Comparison of ENCODE assay signal across 8 mouse cellular contexts in genomic region chr4:153377981-153378380, GRCm38 (mm10).
DNase-seq lines count a peak whose midpoint lies in the region; ATAC-seq and TF ChIP-seq lines count a peak whose summit lies in the region.
"Had no signal": no experiment of that assay in that cellular context is flagged by ENCODE, and none has a peak within 500 bp of the region (broad histone marks: within the 10 kb centered on the region; RNA-seq: fewer than 3 reads in every experiment).

No protein-coding gene starts in this region.

- ATAC-seq in liver, embryonic 11.5 days (replicated peaks; ENCODE audit: low FRiP score), result no peak
- no peak for ATAC-seq in stomach, postnatal 0 days (ENCODE audit: low FRiP score, low TSS enrichment)

- no peak for DNase-seq in liver, adult 2 months (ENCODE audit: extremely low read depth, low read depth, low spot score)
- no peak for DNase-seq in liver, embryonic 11.5 days (ENCODE audit: low spot score)
- peak; percentile 63 for DNase-seq in hindbrain, embryonic 10.5 days (ENCODE audit: low spot score)
- peak; percentile 53 to 55 for DNase-seq in left cerebral cortex, adult 18-20 months (ENCODE audit: low spot score in 2 of 2)
- no peak for DNase-seq in stomach, postnatal 0 days (ENCODE audit: low spot score)
- no peak for DNase-seq in spleen, postnatal 14 days (ENCODE audit: low spot score in 2 of 2)

- H3K4me1 ChIP-seq in liver, adult 2 months (ENCODE audit: control insufficient read depth, insufficient read depth, low read length), result no peaks in the 10 kb centered on the region
- no peaks in the 10 kb centered on the region for H3K4me1 ChIP-seq in liver, embryonic 11.5 days (replicated peaks; ENCODE audit: control insufficient read depth, insufficient read depth, low read length)
- 0 out of 2 replicates have a peak, but pooled peaks cover 1% of the 10 kb centered on the region for H3K4me1 ChIP-seq in cortical plate, adult 2 months (ENCODE audit: control insufficient read depth, insufficient read depth, low read length)
- H3K4me1 ChIP-seq in hindbrain, embryonic 10.5 days (replicated peaks), result peaks cover 29% of the 10 kb centered on the region
- no peaks in the 10 kb centered on the region for H3K4me1 ChIP-seq in stomach, postnatal 0 days (replicated peaks; ENCODE audit: control insufficient read depth, insufficient read depth)

- peak; percentile 33 for TF ChIP-seq CTCF in liver, adult 2 months (IDR thresholded peaks at IDR 0.05; ENCODE audit: low read depth, low read length)
- peak; percentile 51 for TF ChIP-seq CTCF in cortical plate, adult 2 months (IDR thresholded peaks at IDR 0.05; ENCODE audit: extremely low read depth, insufficient read depth, low read length)
- TF ChIP-seq CTCF in stomach, postnatal 0 days (IDR thresholded peaks at IDR 0.05; ENCODE audit: low read depth), result peak; percentile 52; the same call in 1 of the 2 replicates

- TF ChIP-seq POLR2A in liver, adult 2 months (IDR thresholded peaks at IDR 0.05; ENCODE audit: extremely low read depth, insufficient read depth, low read length), result no peak
- no peak for TF ChIP-seq POLR2A in cortical plate, adult 2 months (IDR thresholded peaks at IDR 0.05; ENCODE audit: extremely low read depth, insufficient read depth, low read length)

- 21% methylated on average over 6 of the region's 6 CpGs for WGBS in liver, adult 2 months
- 15% methylated on average over 6 of the region's 6 CpGs for WGBS in liver, embryonic 11.5 days
- WGBS in hindbrain, embryonic 10.5 days, result 21% methylated on average over 6 of the region's 6 CpGs
- WGBS in stomach, postnatal 0 days, result 23% methylated on average over 6 of the region's 6 CpGs

- no peaks in the 10 kb centered on the region for H3K36me3 ChIP-seq in liver, adult 2 months (ENCODE audit: control insufficient read depth, insufficient read depth, low read length)
- H3K36me3 ChIP-seq in liver, embryonic 11.5 days (ENCODE audit: control insufficient read depth, insufficient read depth, low read length), result no peaks in the 10 kb centered on the region
- H3K36me3 ChIP-seq in hindbrain, embryonic 10.5 days, result peaks cover 5% of the 10 kb centered on the region
- no peaks in the 10 kb centered on the region for H3K36me3 ChIP-seq in stomach, postnatal 0 days (ENCODE audit: control insufficient read depth, insufficient read depth, low read length)

- H3K4me2 ChIP-seq in liver, embryonic 11.5 days, result no peak overlapping the region
- no peak overlapping the region for H3K4me2 ChIP-seq in stomach, postnatal 0 days (replicated peaks; ENCODE audit: low read depth)
- H3K4me2 ChIP-seq: neural tube, embryonic 13.5 days had no signal

- no peaks in the 10 kb centered on the region for H3K27me3 ChIP-seq in liver, adult 2 months (ENCODE audit: control insufficient read depth, insufficient read depth, low read length)
- H3K27me3 ChIP-seq in liver, embryonic 11.5 days (replicated peaks; ENCODE audit: control insufficient read depth, insufficient read depth, low read length), result no peaks in the 10 kb centered on the region
- no peaks in the 10 kb centered on the region for H3K27me3 ChIP-seq in hindbrain, embryonic 10.5 days (ENCODE audit: insufficient read depth, poor library complexity, severe bottlenecking)
- no peaks in the 10 kb centered on the region for H3K27me3 ChIP-seq in stomach, postnatal 0 days (ENCODE audit: control insufficient read depth, insufficient read depth, low read length)
- H3K27me3 ChIP-seq: neural tube, embryonic 13.5 days had no signal

- no peaks in the 10 kb centered on the region for H3K79me2 ChIP-seq in liver, adult 2 months (ENCODE audit: control insufficient read depth, insufficient read depth, low read length)

- no peak overlapping the region for H3K4me3 ChIP-seq in liver, adult 2 months (ENCODE audit: insufficient read depth, low read depth, low read length)
- no peak overlapping the region for H3K4me3 ChIP-seq in liver, embryonic 11.5 days (ENCODE audit: low read depth, low read length)
- H3K4me3 ChIP-seq in cortical plate, adult 2 months (ENCODE audit: insufficient read depth, low read length), result no peak overlapping the region
- no peak overlapping the region for H3K4me3 ChIP-seq in hindbrain, embryonic 10.5 days
- no peak overlapping the region for H3K4me3 ChIP-seq in stomach, postnatal 0 days (ENCODE audit: low read depth, low read length)
- H3K4me3 ChIP-seq: neural tube, embryonic 13.5 days had no signal

- no peak for TF ChIP-seq EP300 in stomach, postnatal 0 days (optimal IDR thresholded peaks at IDR 0.05)

- no peaks in the 10 kb centered on the region for H3K9me3 ChIP-seq in liver, embryonic 11.5 days (ENCODE audit: control insufficient read depth, low read length)
- peaks cover 5% of the 10 kb centered on the region for H3K9me3 ChIP-seq in hindbrain, embryonic 10.5 days
- no peaks in the 10 kb centered on the region for H3K9me3 ChIP-seq in stomach, postnatal 0 days (ENCODE audit: control insufficient read depth, low read length)

- H3K27ac ChIP-seq in liver, adult 2 months (replicated peaks; ENCODE audit: insufficient read depth, low read depth, low read length), result no peak overlapping the region
- no peak overlapping the region for H3K27ac ChIP-seq in liver, embryonic 11.5 days (ENCODE audit: low read depth, low read length)
- no peak overlapping the region for H3K27ac ChIP-seq in cortical plate, adult 2 months (ENCODE audit: insufficient read depth, low read length)
- peak overlapping the region; percentile 41 for H3K27ac ChIP-seq in hindbrain, embryonic 10.5 days
- no peak overlapping the region for H3K27ac ChIP-seq in stomach, postnatal 0 days (replicated peaks)
- H3K27ac ChIP-seq: neural tube, embryonic 13.5 days had no signal

- no peak overlapping the region for H3K9ac ChIP-seq in liver, adult 2 months (ENCODE audit: low read depth, low read length)
- H3K9ac ChIP-seq in liver, embryonic 11.5 days (ENCODE audit: low read depth, low read length), result no peak overlapping the region
- H3K9ac ChIP-seq in stomach, postnatal 0 days (ENCODE audit: low read length), result no peak overlapping the region
- H3K9ac ChIP-seq: neural tube, embryonic 13.5 days had no signal

Comparison
In these comparisons a context has a peak if more than half of its experiments do, and no peak if none do; other contexts are left out.
1. DNase-seq: peak in hindbrain, embryonic 10.5 days (single experiment) and left cerebral cortex, adult 18-20 months (2 of 2); none in liver, adult 2 months (single experiment), liver, embryonic 11.5 days (single experiment), stomach, postnatal 0 days (single experiment) and spleen, postnatal 14 days (0 of 2).
2. Peak in every context shown above with its lines, with median percentiles within 50 percentile points of each other: CTCF ChIP-seq.